Mouse (Mus musculus): ENCODE measurements at regions not wholly inside any gene's neighbourhood (a gene's known extent, or its start where the extent isn't known, plus 50 kb on each side); places are given as distances from the start of the nearest gene placed in this dataset.
"Not testable (repeated sequence)": the region's sequence is repeated elsewhere in the genome, so short reads cannot be mapped to it uniquely, and the experiment has no call there.

GRCm38 (mm10) chr6:24384193-24384888 lies 130.5 kb downstream of the Iqub start:
- intact Hi-C loops (cut with DNase I), result no loop called here
- no peak for DNase-seq (ENCODE audit: low spot score in 2 of 2)

- intact Hi-C loops (cut with DNase I), result no loop called here
- no peak for DNase-seq (ENCODE audit: low spot score in 2 of 2)
Measured at GRCm38 (mm10) chr6:24379859-24380258, 135.0 kb downstream of the Iqub start.

- intact Hi-C loops (cut with DNase I), result no loop called here
- no peak for DNase-seq (ENCODE audit: low spot score in 2 of 2)
Measured at GRCm38 (mm10) chr6:24376728-24377127, 138.1 kb downstream of the Iqub start.

GRCm38 (mm10) chr6:24373161-24373560 lies 141.7 kb downstream of the Iqub start:
- intact Hi-C loops (cut with DNase I), result no loop called here
- DNase-seq (ENCODE audit: low spot score in 2 of 2), result no peak

GRCm38 (mm10) chr6:24371680-24372079 lies 143.2 kb downstream of the Iqub start:
- DNase-seq (ENCODE audit: low spot score in 2 of 2), result no peak
- intact Hi-C loops (cut with DNase I), result no loop called here

GRCm38 (mm10) chr6:24350882-24351281 lies 164.0 kb downstream of the Iqub start:
- DNase-seq (ENCODE audit: low spot score in 2 of 2), result peak; percentile 38 to 53
- intact Hi-C loops (cut with DNase I), result loop anchor here (10.0 kb wide), 1 partner anchor 856 kb away; no protein-coding TSS in a partner anchor

- intact Hi-C loops (cut with DNase I), result loop anchor here (10.0 kb wide), 2 partner anchors 244 to 504 kb away; no protein-coding TSS in a partner anchor
- no peak for DNase-seq (ENCODE audit: low spot score in 2 of 2)
Measured at GRCm38 (mm10) chr6:24348481-24349062, 166.3 kb downstream of the Iqub start.

GRCm38 (mm10) chr6:24347745-24348480 lies 167.0 kb downstream of the Iqub start:
- intact Hi-C loops (cut with DNase I), result loop anchor here (10.0 kb wide), 2 partner anchors 243 to 503 kb away; no protein-coding TSS in a partner anchor
- DNase-seq (ENCODE audit: low spot score in 2 of 2), result no peak

GRCm38 (mm10) chr6:24342471-24342870 lies 172.4 kb downstream of the Iqub start:
- DNase-seq (ENCODE audit: low spot score in 2 of 2), result no peak
- intact Hi-C loops (cut with DNase I), result loop anchor here (10.0 kb wide), 2 partner anchors 238 to 498 kb away; no protein-coding TSS in a partner anchor

GRCm38 (mm10) chr6:24342056-24342455 lies 172.8 kb downstream of the Iqub start:
- intact Hi-C loops (cut with DNase I), result loop anchor here (10.0 kb wide), 2 partner anchors 237 to 497 kb away; no protein-coding TSS in a partner anchor
- DNase-seq (ENCODE audit: low spot score in 2 of 2), result no peak

GRCm38 (mm10) chr6:24340107-24340506 lies 172.2 kb upstream of the Slc13a1 start:
- DNase-seq (ENCODE audit: low spot score in 2 of 2), result not testable (repeated sequence)
- intact Hi-C loops (cut with DNase I), result loop anchor here (10.0 kb wide), 2 partner anchors 235 to 495 kb away; no protein-coding TSS in a partner anchor

GRCm38 (mm10) chr6:24325215-24325614 lies 157.3 kb upstream of the Slc13a1 start:
- DNase-seq (ENCODE audit: low spot score in 2 of 2), result peak; percentile 22 to 54
- intact Hi-C loops (cut with DNase I), result no loop called here

GRCm38 (mm10) chr6:24324718-24325117 lies 156.8 kb upstream of the Slc13a1 start:
- DNase-seq (ENCODE audit: low spot score in 2 of 2), result peak; percentile 15 to 23
- intact Hi-C loops (cut with DNase I), result no loop called here

- intact Hi-C loops (cut with DNase I), result no loop called here
- no peak for DNase-seq (ENCODE audit: low spot score in 2 of 2)
Measured at GRCm38 (mm10) chr6:24322371-24322770, 154.5 kb upstream of the Slc13a1 start.

GRCm38 (mm10) chr6:24318862-24319261 lies 151.0 kb upstream of the Slc13a1 start:
- no peak for DNase-seq (ENCODE audit: low spot score in 2 of 2)
- intact Hi-C loops (cut with DNase I), result no loop called here

GRCm38 (mm10) chr6:24310675-24311074 lies 142.8 kb upstream of the Slc13a1 start:
- intact Hi-C loops (cut with DNase I), result no loop called here

GRCm38 (mm10) chr6:24309810-24310209 lies 141.9 kb upstream of the Slc13a1 start:
- DNase-seq (ENCODE audit: low spot score in 2 of 2), result no peak
- intact Hi-C loops (cut with DNase I), result no loop called here

More at GRCm38 (mm10) chr6:24310675-24311074, 142.8 kb upstream of the Slc13a1 start:
- no peak for DNase-seq (ENCODE audit: low spot score in 2 of 2)

- DNase-seq (ENCODE audit: low spot score in 2 of 2), result no peak
- intact Hi-C loops (cut with DNase I), result no loop called here
Measured at GRCm38 (mm10) chr6:24301681-24302080, 133.8 kb upstream of the Slc13a1 start.

GRCm38 (mm10) chr6:24301146-24301545 lies 133.3 kb upstream of the Slc13a1 start:
- intact Hi-C loops (cut with DNase I), result no loop called here
- no peak for DNase-seq (ENCODE audit: low spot score in 2 of 2)

- intact Hi-C loops (cut with DNase I), result no loop called here
- DNase-seq (ENCODE audit: low spot score in 2 of 2), result no peak
Measured at GRCm38 (mm10) chr6:24298562-24299212, 130.8 kb upstream of the Slc13a1 start.
